Mouse (Mus musculus) bone marrow macrophage, adult 2 months (primary cell): ENCODE measurements around the gene Klhdc9.

Experiments used
- CTCF ChIP-seq: IDR thresholded peaks from 2 replicates; pipeline ENCODE4 v1.5.1; 2012; ENCODE audit warnings: low read depth, mild to moderate bottlenecking, low read length, moderate library complexity
- POLR2A ChIP-seq: IDR thresholded peaks from 2 replicates; pipeline ENCODE4 v1.6.1; 2012; ENCODE audit warnings: mild to moderate bottlenecking, low read depth, low read length, borderline replicate concordance

DNA sequence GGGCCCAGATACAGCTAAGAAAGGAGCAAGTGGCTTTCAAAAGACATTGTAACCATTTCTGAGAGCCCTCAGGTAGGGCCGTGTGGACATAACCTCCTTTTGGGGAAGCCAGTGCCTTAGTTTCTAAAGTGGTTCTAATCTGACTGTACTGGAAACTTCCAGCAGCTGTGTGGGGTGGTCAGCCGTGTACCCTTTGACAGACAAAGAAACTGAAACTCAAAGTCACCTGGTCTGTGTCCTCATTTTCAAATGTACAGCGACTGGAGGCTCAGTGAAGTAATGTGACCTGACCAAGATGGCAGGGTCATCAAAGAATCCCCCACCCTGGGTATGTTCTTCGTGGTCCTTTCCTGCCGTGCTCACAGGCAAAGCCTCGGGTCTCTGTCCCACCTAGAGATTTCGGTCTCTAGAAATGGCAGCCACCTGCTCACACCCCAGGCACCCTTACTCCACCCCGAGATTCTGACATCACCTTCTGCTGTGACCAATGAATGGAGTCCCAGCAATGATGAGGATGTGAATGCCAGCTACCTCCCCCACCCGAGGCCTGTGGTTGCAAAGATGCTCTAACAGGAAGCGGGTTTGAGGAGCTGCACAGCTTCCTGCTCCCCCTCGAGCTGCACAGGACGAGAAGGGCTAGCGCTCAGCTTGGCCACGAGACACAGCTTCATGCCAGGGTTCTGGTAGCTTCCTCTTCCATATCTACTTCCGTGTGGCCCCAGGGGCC, 27.9 kb upstream of the Klhdc9 start, which contains the start of gene Arhgap30:
- TF ChIP-seq CTCF (no peak), POLR2A (no peak)
